ENCODE assay signal across 18 mouse cellular contexts in genomic region chr15:85746671-85747070, GRCm38 (mm10). TPM values are rescaled to one million over a fixed set of nuclear protein-coding genes. Genes with fewer than 3 reads are reported as not detected.
"Had no signal": no experiment of that assay in that cellular context is flagged by ENCODE, and none has a peak within 500 bp of the region (broad histone marks: within the 10 kb centered on the region; RNA-seq: fewer than 3 reads in every experiment).

No protein-coding gene starts in this region.

- H3K9ac ChIP-seq: kidney, embryonic 15.5 days; liver, embryonic 12.5 days; lung, embryonic 15.5 days; midbrain, embryonic 15.5 days; neural tube, embryonic 12.5 days had no signal

- H3K27ac ChIP-seq: kidney, embryonic 15.5 days; layer of hippocampus, adult 2 months; limb, embryonic 10.5 days; liver, embryonic 12.5 days; lung, embryonic 15.5 days; macrophage; midbrain, embryonic 15.5 days; neural tube, embryonic 12.5 days had no signal

- H3K4me1 ChIP-seq: limb, embryonic 10.5 days; lung, embryonic 15.5 days; midbrain, embryonic 15.5 days; neural tube, embryonic 12.5 days had no signal

- H3K4me2 ChIP-seq: kidney, embryonic 15.5 days; liver, embryonic 12.5 days; lung, embryonic 15.5 days; midbrain, embryonic 11.5 days; midbrain, embryonic 15.5 days; neural tube, embryonic 12.5 days had no signal

- H3K4me3 ChIP-seq: kidney, embryonic 15.5 days; layer of hippocampus, adult 2 months; limb, embryonic 10.5 days; liver, embryonic 12.5 days; lung, embryonic 15.5 days; megakaryocyte, embryonic 14.5 days; midbrain, embryonic 15.5 days; neural tube, embryonic 12.5 days had no signal

- H3K36me3 ChIP-seq: kidney, embryonic 15.5 days; limb, embryonic 10.5 days; liver, embryonic 12.5 days; lung, embryonic 15.5 days; midbrain, embryonic 15.5 days; neural tube, embryonic 12.5 days had no signal

- H3K9me3 ChIP-seq: kidney, embryonic 15.5 days; limb, embryonic 10.5 days; liver, embryonic 12.5 days; lung, embryonic 15.5 days; megakaryocyte, embryonic 14.5 days; midbrain, embryonic 15.5 days; neural tube, embryonic 12.5 days had no signal

- DNase-seq: kidney, adult 2 months; lung, postnatal 14 days; spleen, adult 18-20 months; thymus, adult 18-20 months; thymus, postnatal 14 days had no signal

- ATAC-seq: inflammation-experienced regulatory T-cells, adult 6 months; liver, embryonic 12.5 days; midbrain, embryonic 15.5 days had no signal

- H3K27me3 ChIP-seq: midbrain, embryonic 15.5 days; neural tube, embryonic 12.5 days had no signal

RNA-seq across cellular contexts. Expression of gene Ppara, which starts 11.9 kb away (rescaled TPM):
- total RNA-seq: monocyte, adult 5-6 weeks; neutrophil, adult 5-6 weeks had no signal
- polyA plus RNA-seq: inflammation-experienced regulatory T-cells, adult 6 months; macrophage had no signal
